Mouse (Mus musculus): ENCODE measurements at regions not wholly inside any gene's neighbourhood (a gene's known extent, or its start where the extent isn't known, plus 50 kb on each side); places are given as distances from the start of the nearest gene placed in this dataset.

Small RNA genes lying in the stretch of these regions (microRNA-seq; reads per million reads assigned to microRNA genes)
- gene Mir3089, result 0.81 reads per million
